In genomic region chr7:137198921-137199320, GRCm38 (mm10) we compare ENCODE assay signal across 21 mouse cellular contexts.
DNase-seq lines count a peak whose midpoint lies in the region; ATAC-seq and TF ChIP-seq lines count a peak whose summit lies in the region.
"Had no signal": no experiment of that assay in that cellular context is flagged by ENCODE, and none has a peak within 500 bp of the region (broad histone marks: within the 10 kb centered on the region; RNA-seq: fewer than 3 reads in every experiment).

No protein-coding gene starts in this region.

- peaks cover 19% of the 10 kb centered on the region for H3K27me3 ChIP-seq in heart, embryonic 10.5 days (ENCODE audit: insufficient read depth, poor library complexity, severe bottlenecking)
- no peaks in the 10 kb centered on the region for H3K27me3 ChIP-seq in midbrain, embryonic 11.5 days (ENCODE audit: control insufficient read depth, insufficient read depth, low read length)
- H3K27me3 ChIP-seq in midbrain, postnatal 0 days (ENCODE audit: insufficient read depth, low read length): no peaks in the 10 kb centered on the region
- H3K27me3 ChIP-seq in neural tube, embryonic 15.5 days (replicated peaks): no peaks in the 10 kb centered on the region
- H3K27me3 ChIP-seq: intestine, embryonic 15.5 days had no signal

- no peak overlapping the region for H3K4me3 ChIP-seq in heart, embryonic 10.5 days
- no peak overlapping the region for H3K4me3 ChIP-seq in midbrain, embryonic 11.5 days (ENCODE audit: low read depth, low read length)
- no peak overlapping the region for H3K4me3 ChIP-seq in midbrain, postnatal 0 days (ENCODE audit: low read depth, low read length)
- H3K4me3 ChIP-seq in neural tube, embryonic 15.5 days (replicated peaks): no peak overlapping the region
- H3K4me3 ChIP-seq: forebrain, embryonic 10.5 days; forebrain, embryonic 15.5 days; heart, embryonic 12.5 days; heart, embryonic 15.5 days; intestine, embryonic 15.5 days had no signal

- peak; percentile 52 for DNase-seq in heart, embryonic 10.5 days (ENCODE audit: low spot score)
- no peak for DNase-seq in heart, postnatal 36 days
- DNase-seq in midbrain, embryonic 11.5 days (ENCODE audit: low spot score, missing footprints): peak; percentile 69
- DNase-seq in midbrain, postnatal 0 days (ENCODE audit: low spot score): no peak
- peak; percentile 31 for DNase-seq in brain, embryonic 14.5 days (ENCODE audit: low read depth)
- DNase-seq: adrenal gland, adult 8-10 months; adrenal gland, postnatal 25 days; cerebellum, adult 18-20 months; cerebellum, adult 9-10 months; cerebellum, postnatal 14 days; gastrocnemius, postnatal 25 days; heart, postnatal 10 days; heart, postnatal 4 days had no signal

- H3K4me2 ChIP-seq in midbrain, embryonic 11.5 days: no peak overlapping the region
- H3K4me2 ChIP-seq in midbrain, postnatal 0 days (ENCODE audit: low read depth, low read length, poor library complexity, severe bottlenecking): no peak overlapping the region
- H3K4me2 ChIP-seq in neural tube, embryonic 15.5 days: no peak overlapping the region
- H3K4me2 ChIP-seq: forebrain, embryonic 15.5 days; heart, embryonic 12.5 days; heart, embryonic 15.5 days; intestine, embryonic 15.5 days had no signal

- intact Hi-C loops in heart, postnatal 36 days (cut with DNase I): no loop called here

- H3K36me3 ChIP-seq in heart, embryonic 10.5 days: peaks cover 13% of the 10 kb centered on the region; the same call in 1 of the 2 replicates
- no peaks in the 10 kb centered on the region for H3K36me3 ChIP-seq in midbrain, embryonic 11.5 days (ENCODE audit: control insufficient read depth, insufficient read depth, low read length)
- H3K36me3 ChIP-seq in midbrain, postnatal 0 days (ENCODE audit: insufficient read depth, low read length): no peaks in the 10 kb centered on the region; the same call in 1 of the 2 replicates
- peaks cover 14% of the 10 kb centered on the region; the same call in 1 of the 2 replicates for H3K36me3 ChIP-seq in neural tube, embryonic 15.5 days
- H3K36me3 ChIP-seq: forebrain, embryonic 15.5 days; heart, embryonic 12.5 days; heart, embryonic 15.5 days; intestine, embryonic 15.5 days had no signal

- H3K27ac ChIP-seq in heart, embryonic 10.5 days: no peak overlapping the region
- no peak overlapping the region for H3K27ac ChIP-seq in midbrain, embryonic 11.5 days (ENCODE audit: low read depth, low read length)
- no peak overlapping the region for H3K27ac ChIP-seq in midbrain, postnatal 0 days (ENCODE audit: low read depth, low read length)
- H3K27ac ChIP-seq in neural tube, embryonic 15.5 days (replicated peaks): peak overlapping the region; percentile 68
- H3K27ac ChIP-seq: forebrain, embryonic 10.5 days; forebrain, embryonic 15.5 days; heart, embryonic 15.5 days; intestine, embryonic 15.5 days had no signal

- no peak for ATAC-seq in midbrain, embryonic 11.5 days (ENCODE audit: low FRiP score)
- no peak for ATAC-seq in midbrain, postnatal 0 days (ENCODE audit: low FRiP score)
- no peak for ATAC-seq in neural tube, embryonic 15.5 days (ENCODE audit: low FRiP score)
- ATAC-seq: activated CD4-positive, CD25-positive, alpha-beta regulatory T cell, adult 4 months; forebrain, embryonic 15.5 days; hindbrain, embryonic 16.5 days; intestine, embryonic 15.5 days had no signal

- WGBS in heart, embryonic 10.5 days: 93% methylated on average over 15 of the region's 15 CpGs
- WGBS in midbrain, embryonic 11.5 days: 90% methylated on average over 15 of the region's 15 CpGs
- 86% methylated on average over 15 of the region's 15 CpGs for WGBS in midbrain, postnatal 0 days
- WGBS in neural tube, embryonic 15.5 days: 79% methylated on average over 15 of the region's 15 CpGs

- TF ChIP-seq CTCF in midbrain, postnatal 0 days (IDR thresholded peaks at IDR 0.05): no peak
- TF ChIP-seq CTCF in brain, embryonic 14.5 days (IDR thresholded peaks at IDR 0.05; ENCODE audit: borderline replicate concordance, extremely low read depth, insufficient read depth, insufficient read length): no peak

- H3K9me3 ChIP-seq in heart, embryonic 10.5 days: no peaks in the 10 kb centered on the region
- H3K9me3 ChIP-seq in midbrain, embryonic 11.5 days (ENCODE audit: control insufficient read depth, low read length): no peaks in the 10 kb centered on the region
- H3K9me3 ChIP-seq in midbrain, postnatal 0 days (ENCODE audit: low read length): no peaks in the 10 kb centered on the region
- no peaks in the 10 kb centered on the region for H3K9me3 ChIP-seq in neural tube, embryonic 15.5 days (replicated peaks)
- H3K9me3 ChIP-seq: forebrain, embryonic 10.5 days; forebrain, embryonic 15.5 days; heart, embryonic 12.5 days; heart, embryonic 15.5 days; intestine, embryonic 15.5 days had no signal

- TF ChIP-seq POLR2A in brain, embryonic 14.5 days (IDR thresholded peaks at IDR 0.05; ENCODE audit: borderline replicate concordance, extremely low read depth, insufficient read depth, insufficient read length, poor library complexity, severe bottlenecking): no peak

- no peak overlapping the region for H3K9ac ChIP-seq in midbrain, embryonic 11.5 days (ENCODE audit: low read length)
- H3K9ac ChIP-seq in midbrain, postnatal 0 days (replicated peaks; ENCODE audit: low read length, poor library complexity, severe bottlenecking): no peak overlapping the region
- no peak overlapping the region for H3K9ac ChIP-seq in neural tube, embryonic 15.5 days (replicated peaks)
- H3K9ac ChIP-seq: forebrain, embryonic 15.5 days; heart, embryonic 12.5 days; heart, embryonic 15.5 days; intestine, embryonic 15.5 days had no signal

- no peaks in the 10 kb centered on the region; the same call in 1 of the 2 replicates for H3K4me1 ChIP-seq in heart, embryonic 10.5 days
- no peaks in the 10 kb centered on the region for H3K4me1 ChIP-seq in midbrain, embryonic 11.5 days (ENCODE audit: control insufficient read depth, insufficient read depth, low read length)
- H3K4me1 ChIP-seq in midbrain, postnatal 0 days (ENCODE audit: insufficient read depth, low read length): no peaks in the 10 kb centered on the region
- H3K4me1 ChIP-seq in neural tube, embryonic 15.5 days: peaks cover 20% of the 10 kb centered on the region
- H3K4me1 ChIP-seq: intestine, embryonic 15.5 days had no signal

Comparison
In these comparisons a context has a peak if more than half of its experiments do, and no peak if none do; other contexts are left out.
1. DNase-seq: peak in heart, embryonic 10.5 days (single experiment), midbrain, embryonic 11.5 days (single experiment) and brain, embryonic 14.5 days (single experiment); none in heart, postnatal 36 days (0 of 2) and midbrain, postnatal 0 days (single experiment).